Mouse (Mus musculus): Measurements from ENCODE around the gene Mex3d.

- TF ChIP-seq POLR2A (IDR thresholded peaks at IDR 0.05; ENCODE audit: borderline replicate concordance, extremely low read depth, low read depth, low read length) (no peak), CTCF (IDR thresholded peaks at IDR 0.05; ENCODE audit: insufficient read depth, low read length) (peak; percentile 33)
Measured at GRCm38 (mm10) chr10:80377716-80378115, 9.7 kb downstream of the Mex3d start.

All from lung, adult 2 months (tissue).